Mouse (Mus musculus): ENCODE results near the gene Gm20852.
"Not testable (repeated sequence)": the region's sequence is repeated elsewhere in the genome, so short reads cannot be mapped to it uniquely, and the experiment has no call there.

Gene Gm20852

DNA sequence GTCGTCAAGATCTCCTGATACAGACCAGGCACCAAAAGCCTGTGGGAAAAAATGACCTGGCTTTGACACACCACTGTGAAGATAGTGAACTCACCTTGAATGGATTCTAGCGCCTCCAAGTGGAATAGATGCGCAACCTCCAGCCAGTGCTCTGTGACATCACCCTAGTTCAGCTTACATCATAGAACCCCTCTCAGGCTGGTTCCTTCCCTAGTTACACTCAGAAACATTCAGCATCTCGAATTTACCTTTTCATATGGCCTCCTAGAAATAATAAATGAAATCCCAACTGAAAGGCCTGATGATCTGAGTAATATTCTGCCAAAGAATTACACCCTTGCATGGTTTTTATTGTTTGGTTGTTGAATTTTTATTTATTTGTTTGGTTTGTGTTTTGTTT, at the start of gene Gm20852:
TSS of gene Gm20852 (minus strand) at position 101 of the 400 bp plus-strand sequence.
- DNase-seq (ENCODE audit: low read depth, low spot score) = not testable (repeated sequence)

Measured in forelimb bud, embryonic 11.5 days (tissue).